Mouse (Mus musculus): ENCODE measurements around the gene Cux1. TPM values are rescaled to one million over a fixed set of nuclear protein-coding genes. Genes with fewer than 3 reads are reported as not detected.
A peak's percentile ranks its signal among the peaks of the same experiment; 100 is the strongest.

Cux1 gene
- polyA plus RNA-seq, 1 experiment from 2014 or later, result 64.9 TPM

DNA sequence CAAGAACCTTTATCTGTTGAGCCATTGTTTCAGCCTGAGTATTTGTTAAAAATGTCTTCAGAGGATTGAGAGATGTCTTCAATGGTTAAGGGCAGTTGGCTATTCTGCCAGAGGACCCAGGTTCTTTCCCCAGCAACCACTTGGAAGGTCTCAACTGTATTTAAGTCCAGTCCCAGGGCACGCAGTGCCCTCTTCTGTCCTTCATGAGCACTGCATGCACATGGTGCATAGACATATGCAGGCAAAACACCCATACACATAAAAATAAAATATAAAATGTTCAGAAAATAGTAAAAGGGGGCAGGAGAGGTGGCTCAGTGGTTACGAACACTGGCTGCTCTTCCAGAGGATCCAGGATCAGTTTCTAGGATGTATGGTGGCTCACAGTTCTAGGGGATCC is 239.6 kb downstream of the Cux1 start:
- Histone ChIP-seq H3K9me3 (replicated peaks; ENCODE audit: control insufficient read depth, low read length) (no peaks in the 10 kb centered on the region), H3K9ac (replicated peaks; ENCODE audit: low read length) (no peak overlapping the region), H3K4me1 (ENCODE audit: control insufficient read depth, insufficient read depth, low read length) (no peaks in the 10 kb centered on the region), H3K27me3 (ENCODE audit: control insufficient read depth, insufficient read depth, low read length) (no peaks in the 10 kb centered on the region), H3K36me3 (replicated peaks; ENCODE audit: control insufficient read depth, insufficient read depth, low read depth, low read length) (no peaks in the 10 kb centered on the region), H3K4me3 (ENCODE audit: low read depth, low read length) (no peak overlapping the region), H3K27ac (replicated peaks; ENCODE audit: low read depth, low read length) (no peak overlapping the region), H3K4me2 (ENCODE audit: low read depth, low read length) (no peak overlapping the region)
- DNase-seq (ENCODE audit: low spot score) (no peak), ATAC-seq (replicated peaks; ENCODE audit: insufficient number of reproducible peaks, low FRiP score, low TSS enrichment, low read depth) (no peak)
- 92% methylated on average over 2 of the region's 2 CpGs for WGBS

- no peak for ATAC-seq (replicated peaks; ENCODE audit: insufficient number of reproducible peaks, low FRiP score, low TSS enrichment, low read depth)
- 94% methylated on average over 13 of the region's 13 CpGs for WGBS
Observed at GRCm38 (mm10) chr5:136326626-136327025, 240.7 kb downstream of the Cux1 start.

DNA sequence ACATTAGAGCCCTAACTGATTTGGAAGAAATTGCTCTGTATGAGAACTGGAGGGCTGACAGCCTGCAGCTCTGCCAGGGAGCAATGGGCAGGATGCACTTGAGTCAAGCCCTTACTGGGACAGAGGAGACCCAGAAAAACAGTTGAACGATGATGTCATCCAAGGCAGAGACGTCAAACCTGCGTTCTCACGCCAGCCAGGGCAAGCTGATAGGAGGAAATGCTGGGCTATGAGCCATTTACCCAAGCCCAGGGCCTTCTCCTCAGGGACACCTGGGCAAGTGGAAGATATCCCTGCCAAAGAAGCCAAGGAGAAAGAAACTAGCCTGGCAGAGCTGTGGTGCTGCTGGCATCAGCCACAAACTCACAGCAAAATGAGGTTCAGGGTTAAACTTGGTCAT is 242.8 kb downstream of the Cux1 start:
- H3K9ac ChIP-seq (replicated peaks; ENCODE audit: low read length), result no peak overlapping the region
- ATAC-seq (replicated peaks; ENCODE audit: insufficient number of reproducible peaks, low FRiP score, low TSS enrichment, low read depth), result no peak
- WGBS, result 72% methylated on average over 4 of the region's 4 CpGs
- no peaks in the 10 kb centered on the region for H3K36me3 ChIP-seq (replicated peaks; ENCODE audit: control insufficient read depth, insufficient read depth, low read depth, low read length)
- H3K27me3 ChIP-seq (ENCODE audit: control insufficient read depth, insufficient read depth, low read length), result no peaks in the 10 kb centered on the region
- no peak for DNase-seq (ENCODE audit: low spot score)
- H3K4me2 ChIP-seq (ENCODE audit: low read depth, low read length), result no peak overlapping the region
- H3K4me3 ChIP-seq (ENCODE audit: low read depth, low read length), result no peak overlapping the region
- H3K4me1 ChIP-seq (ENCODE audit: control insufficient read depth, insufficient read depth, low read length), result no peaks in the 10 kb centered on the region
- no peaks in the 10 kb centered on the region for H3K9me3 ChIP-seq (replicated peaks; ENCODE audit: control insufficient read depth, low read length)
- no peak overlapping the region for H3K27ac ChIP-seq (replicated peaks; ENCODE audit: low read depth, low read length)

More at GRCm38 (mm10) chr5:136326626-136327025, 240.7 kb downstream of the Cux1 start:
- no peak overlapping the region for H3K4me2 ChIP-seq (ENCODE audit: low read depth, low read length)
- no peak for DNase-seq (ENCODE audit: low spot score)
- no peaks in the 10 kb centered on the region for H3K9me3 ChIP-seq (replicated peaks; ENCODE audit: control insufficient read depth, low read length)
- no peak overlapping the region for H3K9ac ChIP-seq (replicated peaks; ENCODE audit: low read length)
- no peak overlapping the region for H3K4me3 ChIP-seq (ENCODE audit: low read depth, low read length)
- H3K27me3 ChIP-seq (ENCODE audit: control insufficient read depth, insufficient read depth, low read length), result no peaks in the 10 kb centered on the region
- H3K36me3 ChIP-seq (replicated peaks; ENCODE audit: control insufficient read depth, insufficient read depth, low read depth, low read length), result no peaks in the 10 kb centered on the region
- no peak overlapping the region for H3K27ac ChIP-seq (replicated peaks; ENCODE audit: low read depth, low read length)
- no peaks in the 10 kb centered on the region for H3K4me1 ChIP-seq (ENCODE audit: control insufficient read depth, insufficient read depth, low read length)

DNA sequence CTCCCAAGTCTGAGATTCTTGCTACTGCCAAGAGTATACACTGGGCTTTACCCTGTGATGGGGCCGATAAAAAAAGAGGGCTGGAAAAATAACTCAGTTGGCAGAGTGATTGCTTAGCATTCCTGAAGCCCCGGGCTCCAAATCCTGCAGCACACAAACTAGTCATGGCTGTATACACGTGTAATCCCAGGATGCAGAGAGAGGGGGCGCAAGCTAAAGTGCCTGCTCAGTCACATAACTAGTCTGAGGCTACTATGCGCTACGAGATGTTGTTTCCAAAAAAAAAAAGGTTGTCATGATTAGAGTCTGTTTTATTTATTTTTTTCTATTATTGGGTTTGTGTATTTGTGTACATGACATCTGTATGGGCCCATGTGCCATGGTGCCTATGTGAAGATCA is 245.9 kb downstream of the Cux1 start:
- 82% methylated on average over 6 of the region's 6 CpGs for WGBS

DNA sequence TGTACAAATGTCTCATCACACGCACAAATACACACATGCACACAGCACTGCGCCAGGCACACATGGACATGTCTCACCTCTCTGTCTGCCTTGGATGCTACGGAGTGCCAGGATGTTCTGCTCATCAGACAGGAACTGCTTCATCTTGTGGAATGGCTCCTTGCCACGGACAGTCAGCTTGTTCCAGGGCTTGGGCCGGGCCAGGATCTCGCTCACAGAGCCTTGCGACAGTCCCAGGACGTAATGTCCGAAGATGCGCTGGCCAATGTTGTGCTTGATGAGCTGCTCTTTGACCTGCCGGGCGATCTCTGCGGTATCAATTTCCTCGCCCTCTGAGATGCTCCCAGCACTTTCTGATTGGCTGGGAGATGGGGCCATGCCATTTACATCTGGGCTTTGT is 254.7 kb downstream of the Cux1 start:
- Histone ChIP-seq H3K9me3 (replicated peaks; ENCODE audit: control insufficient read depth, low read length) (no peaks in the 10 kb centered on the region), H3K4me1 (ENCODE audit: control insufficient read depth, insufficient read depth, low read length) (no peaks in the 10 kb centered on the region), H3K4me2 (ENCODE audit: low read depth, low read length) (no peak overlapping the region), H3K36me3 (replicated peaks; ENCODE audit: control insufficient read depth, insufficient read depth, low read depth, low read length) (no peaks in the 10 kb centered on the region; the same call in none of the 2 replicates), H3K9ac (replicated peaks; ENCODE audit: low read length) (no peak overlapping the region), H3K27me3 (ENCODE audit: control insufficient read depth, insufficient read depth, low read length) (no peaks in the 10 kb centered on the region), H3K27ac (replicated peaks; ENCODE audit: low read depth, low read length) (no peak overlapping the region), H3K4me3 (ENCODE audit: low read depth, low read length) (no peak overlapping the region)
- DNase-seq (ENCODE audit: low spot score), result no peak
- WGBS, result 93% methylated on average over 14 of the region's 14 CpGs
- no peak for ATAC-seq (replicated peaks; ENCODE audit: insufficient number of reproducible peaks, low FRiP score, low TSS enrichment, low read depth)

More for the DNA sequence above, 245.9 kb downstream of the Cux1 start:
- Histone ChIP-seq H3K9me3 (replicated peaks; ENCODE audit: control insufficient read depth, low read length) (no peaks in the 10 kb centered on the region), H3K4me2 (ENCODE audit: low read depth, low read length) (no peak overlapping the region), H3K4me1 (ENCODE audit: control insufficient read depth, insufficient read depth, low read length) (no peaks in the 10 kb centered on the region), H3K27me3 (ENCODE audit: control insufficient read depth, insufficient read depth, low read length) (no peaks in the 10 kb centered on the region), H3K27ac (replicated peaks; ENCODE audit: low read depth, low read length) (no peak overlapping the region), H3K36me3 (replicated peaks; ENCODE audit: control insufficient read depth, insufficient read depth, low read depth, low read length) (no peaks in the 10 kb centered on the region; the same call in 1 of the 2 replicates), H3K4me3 (ENCODE audit: low read depth, low read length) (no peak overlapping the region), H3K9ac (replicated peaks; ENCODE audit: low read length) (no peak overlapping the region)
- ATAC-seq (replicated peaks; ENCODE audit: insufficient number of reproducible peaks, low FRiP score, low TSS enrichment, low read depth) (no peak), DNase-seq (ENCODE audit: low spot score) (peak; percentile 28)

DNA sequence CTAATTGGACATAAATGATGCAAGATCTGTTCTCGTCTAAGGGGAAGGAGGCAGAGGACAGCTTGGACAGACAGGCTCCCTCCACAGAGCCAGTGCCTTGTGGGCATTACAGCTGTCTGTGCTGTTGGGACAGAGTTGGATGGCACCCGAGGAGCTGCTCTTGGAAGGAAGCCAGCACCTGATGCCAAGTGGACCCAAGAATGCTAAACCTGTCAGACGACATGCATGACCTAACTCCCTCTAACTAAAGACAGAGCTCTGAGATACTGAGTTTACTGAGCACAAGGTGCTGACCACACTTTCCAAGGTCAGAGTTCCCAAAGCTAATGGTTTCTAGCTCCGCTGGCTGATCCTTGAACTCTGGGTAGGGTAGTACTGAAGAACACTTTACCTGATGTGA is 255.1 kb downstream of the Cux1 start:
- Histone ChIP-seq H3K9ac (replicated peaks; ENCODE audit: low read length) (no peak overlapping the region), H3K27me3 (ENCODE audit: control insufficient read depth, insufficient read depth, low read length) (no peaks in the 10 kb centered on the region), H3K36me3 (replicated peaks; ENCODE audit: control insufficient read depth, insufficient read depth, low read depth, low read length) (no peaks in the 10 kb centered on the region; the same call in none of the 2 replicates), H3K4me1 (ENCODE audit: control insufficient read depth, insufficient read depth, low read length) (no peaks in the 10 kb centered on the region), H3K4me2 (ENCODE audit: low read depth, low read length) (no peak overlapping the region), H3K9me3 (replicated peaks; ENCODE audit: control insufficient read depth, low read length) (no peaks in the 10 kb centered on the region), H3K27ac (replicated peaks; ENCODE audit: low read depth, low read length) (no peak overlapping the region), H3K4me3 (ENCODE audit: low read depth, low read length) (no peak overlapping the region)
- ATAC-seq (replicated peaks; ENCODE audit: insufficient number of reproducible peaks, low FRiP score, low TSS enrichment, low read depth), result no peak
- DNase-seq (ENCODE audit: low spot score), result no peak
- 81% methylated on average over 4 of the region's 4 CpGs for WGBS

DNA sequence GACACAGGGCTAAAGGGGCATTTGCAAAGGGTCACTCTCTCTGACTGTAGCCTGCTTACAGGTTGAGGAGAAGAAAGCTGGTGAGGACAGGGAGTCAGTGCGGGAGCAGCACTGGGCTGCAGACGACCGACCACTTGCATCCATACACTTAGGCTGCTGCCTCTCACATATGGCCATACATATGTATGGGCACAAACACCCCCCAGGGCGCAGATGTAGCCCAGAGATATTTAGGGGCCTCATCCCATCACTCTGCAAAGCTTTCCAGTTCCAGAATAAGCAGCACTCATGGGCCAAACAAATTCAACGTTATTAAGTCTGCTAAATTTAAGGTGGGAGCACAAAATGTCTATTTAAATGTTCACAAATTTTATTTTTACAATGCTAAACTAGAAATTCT is 261.0 kb downstream of the Cux1 start:
- H3K27ac ChIP-seq (replicated peaks; ENCODE audit: low read depth, low read length), result no peak overlapping the region
- H3K4me3 ChIP-seq (ENCODE audit: low read depth, low read length), result no peak overlapping the region
- peaks cover 2% of the 10 kb centered on the region for H3K36me3 ChIP-seq (replicated peaks; ENCODE audit: control insufficient read depth, insufficient read depth, low read depth, low read length)
- 82% methylated on average over 5 of the region's 5 CpGs for WGBS
- ATAC-seq (replicated peaks; ENCODE audit: insufficient number of reproducible peaks, low FRiP score, low TSS enrichment, low read depth) (no peak), DNase-seq (ENCODE audit: low spot score) (no peak)
- no peaks in the 10 kb centered on the region for H3K4me1 ChIP-seq (ENCODE audit: control insufficient read depth, insufficient read depth, low read length)
- no peaks in the 10 kb centered on the region for H3K9me3 ChIP-seq (replicated peaks; ENCODE audit: control insufficient read depth, low read length)
- H3K27me3 ChIP-seq (ENCODE audit: control insufficient read depth, insufficient read depth, low read length), result no peaks in the 10 kb centered on the region
- H3K4me2 ChIP-seq (ENCODE audit: low read depth, low read length), result no peak overlapping the region
- H3K9ac ChIP-seq (replicated peaks; ENCODE audit: low read length), result no peak overlapping the region

DNA sequence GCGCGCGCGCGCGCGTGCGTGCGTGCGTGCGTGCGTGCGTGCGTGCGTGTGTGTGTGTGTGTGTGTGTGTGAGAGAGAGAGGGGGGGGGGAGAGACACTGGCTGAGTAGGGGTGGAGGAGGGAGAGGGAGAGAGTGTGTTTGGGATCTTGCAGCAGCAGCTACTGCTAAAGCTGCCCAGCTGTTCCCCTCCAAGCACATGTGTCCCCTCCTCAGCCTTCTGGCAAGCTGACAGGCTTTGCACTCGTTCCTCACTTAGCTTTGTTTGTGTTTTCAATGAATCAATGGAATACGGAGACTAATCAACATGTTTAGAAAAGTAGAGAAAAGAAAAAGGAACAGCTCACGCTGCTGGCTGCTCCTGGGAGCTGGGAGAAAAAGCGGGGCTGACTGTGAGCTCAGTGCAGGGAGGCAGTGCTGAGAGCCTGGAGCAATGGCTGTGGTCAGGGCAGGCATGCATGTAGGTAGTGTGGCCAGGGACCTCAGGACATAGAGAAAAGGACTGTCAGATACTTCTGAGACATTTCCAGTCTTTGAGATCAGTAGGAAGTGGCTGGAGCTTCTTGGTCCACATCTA is 263.8 kb downstream of the Cux1 start:
- Histone ChIP-seq H3K4me3 (ENCODE audit: low read depth, low read length) (no peak overlapping the region), H3K27ac (replicated peaks; ENCODE audit: low read depth, low read length) (no peak overlapping the region), H3K36me3 (replicated peaks; ENCODE audit: control insufficient read depth, insufficient read depth, low read depth, low read length) (peaks cover 7% of the 10 kb centered on the region), H3K4me2 (ENCODE audit: low read depth, low read length) (no peak overlapping the region), H3K4me1 (ENCODE audit: control insufficient read depth, insufficient read depth, low read length) (no peaks in the 10 kb centered on the region), H3K9ac (replicated peaks; ENCODE audit: low read length) (no peak overlapping the region), H3K9me3 (replicated peaks; ENCODE audit: control insufficient read depth, low read length) (no peaks in the 10 kb centered on the region), H3K27me3 (ENCODE audit: control insufficient read depth, insufficient read depth, low read length) (no peaks in the 10 kb centered on the region)
- DNase-seq (ENCODE audit: low spot score) (no peak), ATAC-seq (replicated peaks; ENCODE audit: insufficient number of reproducible peaks, low FRiP score, low TSS enrichment, low read depth) (no peak)
- WGBS, result 86% methylated on average over 19 of the region's 19 CpGs

Data from embryonic facial prominence, embryonic 11.5 days (tissue).